ENCODE assay signal across 31 mouse cellular contexts in the genomic region with DNA sequence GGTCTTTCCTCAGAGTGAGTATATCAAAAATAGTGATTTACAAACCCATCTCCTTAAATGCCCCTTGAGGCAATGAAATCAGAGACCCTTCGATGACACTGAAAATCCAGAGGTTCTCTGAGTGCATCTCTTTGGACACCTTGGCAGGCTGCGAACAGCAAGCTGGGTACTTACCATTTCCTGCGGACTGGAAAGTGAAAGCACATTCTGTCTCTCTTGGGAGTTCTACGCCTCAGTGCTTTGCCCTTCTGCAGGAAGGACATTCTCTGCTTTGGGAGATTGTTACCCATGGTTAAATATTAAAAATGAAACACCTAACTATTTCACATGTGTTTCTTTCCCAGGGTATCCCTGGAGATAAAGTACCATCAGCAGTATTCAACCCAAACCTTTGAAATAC. TPM values are rescaled to one million over a fixed set of nuclear protein-coding genes. Genes with fewer than 3 reads are reported as not detected.
DNase-seq lines count a peak whose midpoint lies in the region; ATAC-seq lines count a peak whose summit lies in the region.
"Had no signal": no experiment of that assay in that cellular context is flagged by ENCODE, and none has a peak within 500 bp of the region (broad histone marks: within the 10 kb centered on the region; RNA-seq: fewer than 3 reads in every experiment).

No protein-coding gene starts in this region.

- no peak overlapping the region for H3K4me2 ChIP-seq in kidney, embryonic 14.5 days (replicated peaks; ENCODE audit: low read depth, low read length)
- H3K4me2 ChIP-seq in kidney, embryonic 16.5 days (replicated peaks; ENCODE audit: low read depth, low read length): no peak overlapping the region
- no peak overlapping the region for H3K4me2 ChIP-seq in forebrain, embryonic 16.5 days (ENCODE audit: low read length)
- H3K4me2 ChIP-seq in forebrain, embryonic 12.5 days: no peak overlapping the region
- H3K4me2 ChIP-seq: heart, embryonic 15.5 days; liver, embryonic 15.5 days; lung, embryonic 15.5 days; midbrain, embryonic 12.5 days had no signal

- H3K9me3 ChIP-seq in kidney, embryonic 14.5 days (ENCODE audit: control insufficient read depth, low read length): no peaks in the 10 kb centered on the region
- no peaks in the 10 kb centered on the region for H3K9me3 ChIP-seq in kidney, embryonic 16.5 days (ENCODE audit: low read length)
- no peaks in the 10 kb centered on the region for H3K9me3 ChIP-seq in forebrain, embryonic 16.5 days (ENCODE audit: control insufficient read depth, low read length)
- no peaks in the 10 kb centered on the region for H3K9me3 ChIP-seq in forebrain, embryonic 12.5 days
- H3K9me3 ChIP-seq: heart, embryonic 15.5 days; liver, embryonic 15.5 days; lung, embryonic 15.5 days; megakaryocyte, embryonic 14.5 days; midbrain, embryonic 12.5 days had no signal

- H3K27me3 ChIP-seq in kidney, embryonic 14.5 days (ENCODE audit: control insufficient read depth, insufficient read depth, low read length): no peaks in the 10 kb centered on the region
- no peaks in the 10 kb centered on the region for H3K27me3 ChIP-seq in kidney, embryonic 16.5 days (ENCODE audit: insufficient read depth, low read length)
- no peaks in the 10 kb centered on the region for H3K27me3 ChIP-seq in splenic B cell, adult 2 months (ENCODE audit: control insufficient read depth, insufficient read depth, low read length, poor library complexity, severe bottlenecking)
- H3K27me3 ChIP-seq in forebrain, embryonic 16.5 days (replicated peaks; ENCODE audit: control insufficient read depth, insufficient read depth, low read length): no peaks in the 10 kb centered on the region
- H3K27me3 ChIP-seq in forebrain, embryonic 12.5 days: no peaks in the 10 kb centered on the region
- H3K27me3 ChIP-seq: heart, embryonic 15.5 days; liver, embryonic 15.5 days; lung, embryonic 15.5 days; megakaryocyte, embryonic 14.5 days; midbrain, embryonic 12.5 days had no signal

- H3K36me3 ChIP-seq in kidney, embryonic 14.5 days (ENCODE audit: control insufficient read depth, insufficient read depth, low read length): no peaks in the 10 kb centered on the region
- peaks cover 9% of the 10 kb centered on the region; the same call in 1 of the 2 replicates for H3K36me3 ChIP-seq in kidney, embryonic 16.5 days (ENCODE audit: insufficient read depth, low read length)
- H3K36me3 ChIP-seq in splenic B cell, adult 2 months (ENCODE audit: control insufficient read depth, insufficient read depth, low read length, poor library complexity, severe bottlenecking): no peaks in the 10 kb centered on the region
- H3K36me3 ChIP-seq in forebrain, embryonic 16.5 days (ENCODE audit: control insufficient read depth, insufficient read depth): no peaks in the 10 kb centered on the region
- H3K36me3 ChIP-seq in forebrain, embryonic 12.5 days (replicated peaks): no peaks in the 10 kb centered on the region
- H3K36me3 ChIP-seq: liver, embryonic 15.5 days; lung, embryonic 15.5 days; midbrain, embryonic 12.5 days had no signal

- no peak overlapping the region for H3K4me3 ChIP-seq in kidney, embryonic 14.5 days (ENCODE audit: low read length)
- H3K4me3 ChIP-seq in kidney, embryonic 16.5 days (ENCODE audit: low read length): no peak overlapping the region
- no peak overlapping the region for H3K4me3 ChIP-seq in forebrain, embryonic 16.5 days (replicated peaks; ENCODE audit: low read length)
- no peak overlapping the region for H3K4me3 ChIP-seq in forebrain, embryonic 12.5 days (replicated peaks)
- H3K4me3 ChIP-seq: erythroblast, embryonic 14.5 days; heart, embryonic 15.5 days; liver, embryonic 15.5 days; lung, embryonic 15.5 days; megakaryocyte, embryonic 14.5 days; midbrain, embryonic 12.5 days had no signal

- no peak for ATAC-seq in kidney, embryonic 14.5 days (ENCODE audit: low FRiP score, low TSS enrichment)
- peak; percentile 71; the same call in 1 of the 2 replicates for ATAC-seq in kidney, embryonic 16.5 days (ENCODE audit: low FRiP score, low TSS enrichment)
- ATAC-seq in forebrain, embryonic 16.5 days: no peak
- ATAC-seq in forebrain, embryonic 12.5 days (ENCODE audit: low FRiP score): no peak
- ATAC-seq: hindbrain, embryonic 16.5 days had no signal

- DNase-seq in kidney, adult 11 months: peak; percentile 71
- peak; percentile 57 for DNase-seq in kidney, adult 18-20 months
- peak; percentile 44 for DNase-seq in splenic B cell, adult 2 months (ENCODE audit: low read depth, low spot score)
- DNase-seq: adrenal gland, postnatal 25 days; cerebellum, adult 18-20 months; cerebellum, postnatal 10 days; gastrocnemius, postnatal 10 days; liver; thymus, adult 18-20 months; thymus, postnatal 4 days had no signal

- no peak overlapping the region for H3K9ac ChIP-seq in kidney, embryonic 14.5 days (ENCODE audit: low read depth, low read length)
- H3K9ac ChIP-seq in kidney, embryonic 16.5 days (replicated peaks; ENCODE audit: low read length): no peak overlapping the region
- no peak overlapping the region for H3K9ac ChIP-seq in forebrain, embryonic 16.5 days (replicated peaks; ENCODE audit: low read depth, low read length)
- no peak overlapping the region for H3K9ac ChIP-seq in forebrain, embryonic 12.5 days
- H3K9ac ChIP-seq: heart, embryonic 15.5 days; liver, embryonic 15.5 days; lung, embryonic 15.5 days; midbrain, embryonic 12.5 days had no signal

- H3K4me1 ChIP-seq in kidney, embryonic 14.5 days (ENCODE audit: control insufficient read depth, insufficient read depth, low read length): no peaks in the 10 kb centered on the region
- no peaks in the 10 kb centered on the region for H3K4me1 ChIP-seq in kidney, embryonic 16.5 days (ENCODE audit: insufficient read depth, low read length)
- no peaks in the 10 kb centered on the region for H3K4me1 ChIP-seq in forebrain, embryonic 16.5 days (replicated peaks; ENCODE audit: control insufficient read depth, insufficient read depth, low read length)
- no peaks in the 10 kb centered on the region for H3K4me1 ChIP-seq in forebrain, embryonic 12.5 days
- H3K4me1 ChIP-seq: liver, embryonic 15.5 days; megakaryocyte, embryonic 14.5 days; midbrain, embryonic 12.5 days had no signal

- no peak overlapping the region for H3K27ac ChIP-seq in kidney, embryonic 14.5 days (ENCODE audit: low read depth, low read length)
- H3K27ac ChIP-seq in kidney, embryonic 16.5 days (ENCODE audit: low read length): no peak overlapping the region; the same call in 1 of the 2 replicates
- H3K27ac ChIP-seq in forebrain, embryonic 16.5 days (ENCODE audit: low read length): no peak overlapping the region
- H3K27ac ChIP-seq in forebrain, embryonic 12.5 days: no peak overlapping the region
- H3K27ac ChIP-seq: heart, embryonic 15.5 days; liver, embryonic 15.5 days; lung, embryonic 15.5 days; midbrain, embryonic 12.5 days; stomach, postnatal 0 days had no signal

- WGBS in kidney, embryonic 14.5 days: 81% methylated on average over 4 of the region's 4 CpGs
- 84% methylated on average over 4 of the region's 4 CpGs for WGBS in kidney, embryonic 16.5 days
- WGBS in forebrain, embryonic 16.5 days: 96% methylated on average over 4 of the region's 4 CpGs
- 94% methylated on average over 4 of the region's 4 CpGs for WGBS in forebrain, embryonic 12.5 days

RNA-seq across cellular contexts. Expression of a gene that starts 58.1 kb away (rescaled TPM):
- not detected in 2 replicates for polyA plus RNA-seq in kidney, embryonic 14.5 days (2014; fragmentation: Nextera tagmentation; extraction: Ambion mirVana)
- not detected in 2 replicates for polyA plus RNA-seq in kidney, embryonic 16.5 days (2015; fragmentation: Nextera tagmentation; extraction: Ambion mirVana)
- polyA plus RNA-seq in forebrain, embryonic 16.5 days (2015; fragmentation: Nextera tagmentation; extraction: Ambion mirVana): not detected in 2 replicates
- not detected in 2 replicates for polyA plus RNA-seq in forebrain, embryonic 12.5 days (2016; fragmentation: Nextera tagmentation; extraction: Ambion mirVana)
- polyA plus RNA-seq: embryonic facial prominence, embryonic 14.5 days; erythroblast, embryonic 14.5 days; forebrain, embryonic 11.5 days; gonadal fat pad, adult 2 months; heart, embryonic 15.5 days; hindbrain, embryonic 11.5 days; hindbrain, embryonic 16.5 days; intestine, embryonic 14.5 days; large intestine, adult 2 months; limb, embryonic 11.5 days; liver, embryonic 15.5 days; lung, embryonic 15.5 days; midbrain, embryonic 12.5 days; neural tube, embryonic 14.5 days; small intestine, adult 2 months; stomach, postnatal 0 days had no signal
